In genomic region chr1:61736550-61736949, GRCm38 (mm10) we compare ENCODE assay signal across 19 mouse cellular contexts.
"Had no signal": no experiment of that assay in that cellular context is flagged by ENCODE, and none has a peak within 500 bp of the region (broad histone marks: within the 10 kb centered on the region; RNA-seq: fewer than 3 reads in every experiment).

No protein-coding gene starts in this region.

- ATAC-seq: hindbrain, embryonic 16.5 days had no signal

- H3K4me3 ChIP-seq: kidney, embryonic 15.5 days; left cerebral cortex, adult 2 months; limb, embryonic 12.5 days; limb, embryonic 15.5 days; liver, embryonic 13.5 days; lung, embryonic 15.5 days; megakaryocyte, embryonic 14.5 days; midbrain, embryonic 10.5 days had no signal

- H3K27ac ChIP-seq: kidney, embryonic 15.5 days; left cerebral cortex, adult 2 months; limb, embryonic 12.5 days; limb, embryonic 15.5 days; liver, embryonic 13.5 days; lung, embryonic 15.5 days; midbrain, embryonic 10.5 days had no signal

- DNase-seq: kidney, adult 11 months; kidney, postnatal 14 days; kidney, postnatal 4 days; layer of hippocampus, postnatal 36 days; left cerebral cortex, postnatal 4 days; liver, embryonic 13.5 days; lung, adult 18-20 months; lung, postnatal 10 days; lung, postnatal 36 days; midbrain, embryonic 14.5 days; thymus, postnatal 25 days had no signal

- H3K4me2 ChIP-seq: kidney, embryonic 15.5 days; limb, embryonic 12.5 days; limb, embryonic 15.5 days; liver, embryonic 13.5 days; lung, embryonic 15.5 days had no signal

- H3K36me3 ChIP-seq: kidney, embryonic 15.5 days; limb, embryonic 12.5 days; limb, embryonic 15.5 days; liver, embryonic 13.5 days; lung, embryonic 15.5 days; midbrain, embryonic 10.5 days had no signal

- H3K27me3 ChIP-seq: kidney, embryonic 15.5 days; limb, embryonic 12.5 days; limb, embryonic 15.5 days; liver, embryonic 13.5 days; lung, embryonic 15.5 days; megakaryocyte, embryonic 14.5 days had no signal

- H3K4me1 ChIP-seq: limb, embryonic 12.5 days; limb, embryonic 15.5 days; liver, embryonic 13.5 days; lung, embryonic 15.5 days; midbrain, embryonic 10.5 days had no signal

- H3K9ac ChIP-seq: kidney, embryonic 15.5 days; limb, embryonic 12.5 days; limb, embryonic 15.5 days; liver, embryonic 13.5 days; lung, embryonic 15.5 days had no signal

- H3K9me3 ChIP-seq: kidney, embryonic 15.5 days; limb, embryonic 12.5 days; limb, embryonic 15.5 days; liver, embryonic 13.5 days; lung, embryonic 15.5 days; midbrain, embryonic 10.5 days had no signal
